Mouse (Mus musculus) left cerebral cortex, adult 9 months (tissue): ENCODE measurements around the gene Pnkd.
A peak's percentile ranks its signal among the peaks of the same experiment; 100 is the strongest.
"Not testable (repeated sequence)": the region's sequence is repeated elsewhere in the genome, so short reads cannot be mapped to it uniquely, and the experiment has no call there.

Source experiments
- DNase-seq, 2 experiments: peaks; one replicate each; pipeline ENCODE4 v3.0.0; 2022; ENCODE audit warnings: low spot score in 2 of 2

The Pnkd gene

DNA sequence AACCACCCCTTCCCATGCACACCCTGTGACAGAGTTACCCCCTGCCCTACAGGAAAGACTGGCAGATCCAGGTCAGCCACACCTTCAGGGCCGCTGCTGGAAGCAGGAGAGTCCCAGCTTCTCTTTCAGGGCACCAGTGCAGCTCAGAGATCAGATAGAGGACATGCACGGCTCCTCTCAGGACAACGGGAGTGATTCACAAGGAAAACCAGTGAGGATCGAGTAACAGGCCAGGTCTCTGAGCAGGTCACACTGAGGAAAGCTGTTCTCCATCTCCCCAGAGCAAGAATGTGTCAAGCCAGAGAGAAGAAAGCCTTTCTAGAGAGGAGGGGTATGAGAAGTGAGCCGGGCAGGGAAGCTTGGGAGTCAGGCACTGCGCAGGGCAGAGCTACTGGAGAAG, 11.7 kb downstream of the Pnkd start:
- no peak for DNase-seq

DNA sequence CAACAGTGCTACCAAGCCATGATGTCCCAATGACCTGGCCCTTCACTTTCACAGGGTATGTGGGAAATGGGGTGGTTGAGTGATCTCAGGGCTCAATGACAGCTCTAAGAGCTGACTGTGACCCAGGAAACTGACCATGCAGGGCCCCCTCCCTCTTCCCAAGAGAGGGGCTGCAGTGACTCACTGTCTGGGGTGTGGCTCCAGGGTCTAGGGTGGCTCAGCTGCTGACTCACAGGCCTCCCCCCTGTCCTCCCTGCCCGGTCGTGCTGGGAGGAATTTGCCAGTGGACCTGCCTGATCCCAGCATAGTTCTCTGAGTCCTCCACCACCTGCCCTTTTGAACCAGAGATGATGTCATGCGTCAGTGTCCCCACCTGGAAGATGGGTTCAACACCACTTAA, 12.5 kb downstream of the Pnkd start:
- DNase-seq, result no peak

DNA sequence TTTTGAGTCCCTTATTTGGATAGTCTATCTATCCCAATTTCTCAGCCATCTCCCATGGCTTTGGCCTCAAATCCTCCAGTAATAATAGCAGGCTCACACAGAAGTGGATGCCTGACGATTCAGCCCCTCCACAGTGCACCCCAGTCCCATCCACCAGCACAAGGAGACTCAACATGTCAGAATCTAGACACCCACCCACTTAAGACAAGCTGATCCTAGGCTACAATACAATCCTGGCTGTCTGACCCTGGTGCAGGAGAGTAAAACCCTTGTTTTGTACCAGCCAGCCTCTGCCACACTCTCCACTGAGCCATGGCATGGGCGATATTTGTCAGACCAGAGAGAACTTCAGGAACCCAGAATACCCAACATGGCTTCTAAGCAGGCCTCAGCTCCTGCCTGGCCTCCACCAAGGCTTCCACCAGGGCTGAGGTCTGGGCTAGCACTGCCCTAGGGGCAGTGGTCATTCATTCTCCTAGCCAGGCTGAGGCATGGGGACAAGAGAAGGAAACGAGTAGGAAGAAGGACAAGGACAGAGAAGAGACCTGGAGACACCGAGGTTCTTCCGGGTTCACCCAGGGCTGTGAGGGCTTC, 13.5 kb downstream of the Pnkd start:
- DNase-seq, result no peak

DNA sequence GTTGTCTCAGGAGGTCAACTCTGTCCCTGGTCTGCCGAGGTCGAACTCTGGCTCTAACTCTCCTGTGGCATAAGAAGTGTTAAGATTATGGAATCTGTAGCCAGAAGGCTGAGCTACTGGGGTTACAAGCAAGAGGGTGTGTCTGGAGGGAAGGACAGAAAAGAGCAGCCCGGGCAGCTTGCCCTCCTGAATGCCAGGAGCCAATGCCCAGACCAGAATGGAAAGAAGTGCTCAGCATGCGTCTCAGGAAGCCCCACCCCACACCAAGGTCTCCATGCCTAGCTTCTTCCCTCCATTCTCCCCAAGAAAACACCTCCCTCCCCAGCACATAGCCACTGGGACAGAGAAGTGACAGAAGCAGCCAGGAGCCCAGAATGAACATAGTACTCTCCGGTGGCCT, 14.3 kb downstream of the Pnkd start:
- DNase-seq, result no peak

DNA sequence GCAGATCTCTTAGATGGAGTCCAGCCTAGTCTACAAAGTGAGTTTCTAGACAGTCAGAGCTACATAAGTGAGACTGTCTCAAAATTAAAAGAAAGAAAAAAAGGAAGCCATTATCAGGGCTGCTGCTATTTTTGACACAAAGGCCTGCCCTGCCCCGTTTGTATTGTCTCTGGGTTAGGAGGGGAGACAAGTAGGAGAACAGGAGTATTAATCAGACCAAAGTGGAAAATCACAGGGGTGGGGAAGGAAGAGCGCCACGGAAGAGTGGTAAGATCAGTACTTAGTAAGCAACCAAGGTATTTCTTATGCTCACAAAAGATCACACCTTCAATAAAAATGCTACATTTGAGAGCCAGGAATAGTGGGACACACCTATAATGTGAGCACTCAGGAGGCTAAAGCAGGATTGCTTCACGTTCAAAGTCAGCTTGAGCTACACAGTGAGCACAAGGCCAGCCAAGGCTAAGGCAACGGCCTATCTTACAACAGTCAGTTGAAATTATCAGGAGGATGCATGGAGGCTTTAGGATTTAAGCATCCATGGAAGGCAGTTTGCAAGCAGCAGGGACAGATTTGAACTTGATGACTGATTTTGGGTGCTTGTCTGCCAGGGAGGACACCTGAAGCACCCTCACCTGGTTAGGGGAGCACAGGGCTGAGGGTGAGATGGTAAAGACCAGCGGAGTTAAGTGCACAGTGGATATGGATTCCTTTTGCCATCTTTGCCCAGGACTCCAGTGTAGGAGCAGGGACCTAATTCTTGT, 15.8 kb downstream of the Pnkd start:
- DNase-seq, result no peak

DNA sequence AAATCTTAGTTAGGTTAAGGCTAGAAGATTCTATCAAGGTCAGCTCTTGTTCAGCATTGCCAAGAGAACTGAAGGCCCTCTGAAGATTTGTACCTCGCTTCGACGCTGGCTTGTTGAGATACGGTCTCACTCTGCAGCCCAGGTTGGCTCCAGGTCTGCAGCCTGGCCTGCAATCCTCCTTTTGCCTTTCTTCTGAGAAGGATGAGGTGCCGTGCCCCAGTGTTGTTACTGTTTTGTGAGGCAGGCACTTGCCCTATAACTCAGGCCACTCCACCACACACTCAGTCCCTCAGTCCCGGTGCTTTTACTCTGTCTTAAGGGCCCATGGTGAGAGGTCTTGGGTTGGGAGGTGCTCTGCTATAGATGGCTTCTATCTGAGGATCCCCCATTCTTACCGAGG, 17.5 kb downstream of the Pnkd start:
- no peak for DNase-seq

DNA sequence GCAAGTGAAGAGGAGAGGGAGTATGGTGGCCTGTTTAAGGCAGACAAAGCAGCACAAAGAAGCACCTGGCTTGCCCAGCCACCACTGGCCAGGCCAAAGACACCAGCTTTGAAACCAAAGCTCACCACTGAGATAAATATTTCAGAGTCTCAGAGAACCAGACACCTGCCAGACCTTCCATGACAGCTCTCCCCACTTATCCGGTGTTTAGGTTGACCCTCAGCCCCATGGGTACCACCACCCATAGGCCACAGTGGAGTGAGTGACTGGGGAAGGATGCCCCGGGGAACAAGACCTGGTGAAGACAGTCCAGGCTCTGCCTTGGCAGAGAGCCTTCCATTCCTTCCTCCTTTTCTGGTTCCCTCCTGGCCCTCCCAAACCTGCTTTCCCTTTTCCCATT, 18.1 kb downstream of the Pnkd start:
- DNase-seq, result no peak

DNA sequence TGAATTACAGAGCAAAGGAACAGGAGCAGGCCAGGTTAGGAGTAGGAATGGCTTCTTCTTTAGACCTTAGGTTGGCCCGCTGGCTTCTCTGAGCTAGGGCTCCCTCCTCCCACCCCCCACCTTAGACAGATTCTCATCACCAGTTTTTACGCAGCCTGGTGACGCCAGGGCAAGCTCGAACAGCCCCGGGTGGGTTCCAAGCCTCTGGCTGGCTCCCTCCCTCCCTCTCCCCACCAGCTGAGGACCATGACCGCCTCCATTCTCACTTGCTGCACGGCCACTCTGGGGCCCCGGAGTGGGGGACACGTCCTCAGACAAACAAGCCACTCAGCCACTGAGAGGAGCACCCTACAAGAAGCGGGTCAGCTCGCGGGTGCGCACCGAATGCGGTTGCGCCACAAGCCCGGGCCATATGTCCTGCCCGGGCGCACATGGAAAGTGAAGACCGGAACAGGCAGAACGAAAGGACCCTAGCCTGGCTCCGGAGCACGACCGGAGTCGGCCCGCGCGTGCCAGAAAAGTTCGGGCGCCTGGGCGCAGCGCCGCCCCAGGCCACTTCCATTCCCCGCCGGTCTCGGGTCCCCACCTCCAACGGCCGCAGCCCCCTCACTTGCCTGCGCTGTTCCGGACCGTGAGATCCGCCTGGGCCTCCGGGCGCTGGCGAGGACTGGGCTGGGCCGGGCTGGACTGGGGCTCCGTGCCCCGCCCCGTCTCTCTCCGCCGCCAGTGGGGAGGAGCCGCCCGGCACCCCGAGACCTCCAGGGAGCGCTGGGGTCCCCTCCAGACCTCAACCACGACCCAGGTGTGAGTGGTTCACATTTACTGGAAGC, 19.0 kb downstream of the Pnkd start:
- DNase-seq, result no peak

DNA sequence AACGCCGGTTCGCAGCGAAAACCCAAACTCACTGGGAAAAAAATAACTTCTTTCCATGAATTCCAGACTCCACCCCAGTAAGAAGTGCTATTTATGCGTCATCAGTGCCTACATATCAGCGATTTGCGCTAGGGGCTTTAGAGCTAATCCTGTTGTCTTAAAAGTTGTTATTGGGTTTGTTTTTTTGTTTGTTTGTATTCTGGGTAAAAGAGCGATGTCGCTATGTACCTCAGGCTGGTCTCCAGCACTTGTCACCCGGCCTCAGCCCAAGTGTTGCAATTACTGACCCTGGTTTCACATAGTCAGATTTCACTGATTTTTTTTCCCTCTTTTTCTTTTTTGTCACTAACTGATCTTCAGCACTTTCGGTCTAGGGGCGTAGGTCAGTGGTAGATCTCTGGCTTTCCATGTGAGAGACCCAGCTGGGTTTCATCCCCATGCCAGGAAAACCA, 19.6 kb downstream of the Pnkd start:
- no peak for DNase-seq

DNA sequence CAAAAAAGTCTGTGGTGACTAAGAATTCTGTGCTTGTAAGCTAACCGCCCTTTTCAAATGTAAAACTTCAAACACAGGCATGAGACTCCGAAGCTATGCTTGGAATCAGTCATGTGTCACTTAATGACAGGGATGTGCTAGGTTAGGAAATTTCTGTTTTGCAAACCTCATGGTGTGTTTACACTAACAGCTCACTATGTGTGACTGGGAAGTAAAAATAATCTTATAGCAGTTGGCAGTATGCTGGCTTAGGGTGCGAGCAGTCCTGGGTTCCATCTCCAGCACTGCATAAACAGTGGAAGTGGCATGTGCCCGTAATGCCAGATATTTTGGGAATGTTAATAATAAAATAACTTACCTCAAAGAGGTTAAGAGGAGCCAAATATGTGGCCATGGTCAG, 20.2 kb downstream of the Pnkd start:
- no peak for DNase-seq

DNA sequence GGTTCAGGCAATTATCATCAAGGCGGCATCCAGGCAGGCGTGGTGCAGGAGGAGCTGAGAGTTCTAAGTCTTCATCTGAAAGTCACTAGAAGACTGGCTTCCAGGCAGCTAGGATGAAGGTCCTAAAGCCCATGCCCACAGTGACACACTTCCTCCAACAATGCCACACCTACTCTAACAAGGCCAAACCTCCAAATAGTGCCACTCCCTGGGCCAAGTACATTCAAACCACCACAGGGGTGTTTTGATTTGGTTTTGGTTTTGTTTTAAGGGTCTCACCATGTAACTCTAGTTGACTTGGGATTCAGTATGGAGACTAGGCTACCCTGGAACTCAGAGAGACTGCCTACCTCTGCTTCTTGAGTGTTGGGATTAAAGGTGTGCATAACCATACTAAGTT, 20.8 kb downstream of the Pnkd start, which contains the start of gene Tmbim1:
Gene Tmbim1, minus strand, starts transcription at position 101 of the 400 bp plus-strand sequence.
- no peak for DNase-seq

DNA sequence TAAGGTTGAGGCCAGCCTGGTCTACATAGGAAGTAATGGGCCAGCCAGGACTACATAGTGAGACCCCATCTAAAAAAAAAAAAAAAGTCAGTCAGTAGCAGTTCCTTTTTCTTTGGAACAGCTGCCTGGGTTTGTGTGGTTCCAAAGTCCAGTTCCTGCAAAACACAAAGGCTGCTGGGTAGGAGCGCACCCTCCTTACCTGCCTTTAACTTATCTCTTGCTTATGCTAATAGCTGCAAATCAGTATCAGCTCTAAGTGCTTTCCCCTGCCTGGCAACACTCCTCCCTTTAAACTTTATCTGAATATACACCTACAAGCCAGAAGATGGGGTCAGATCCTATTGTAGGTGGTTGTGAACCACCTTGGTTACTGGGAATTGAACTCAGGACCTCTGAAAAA, 22.4 kb downstream of the Pnkd start:
- no peak for DNase-seq

DNA sequence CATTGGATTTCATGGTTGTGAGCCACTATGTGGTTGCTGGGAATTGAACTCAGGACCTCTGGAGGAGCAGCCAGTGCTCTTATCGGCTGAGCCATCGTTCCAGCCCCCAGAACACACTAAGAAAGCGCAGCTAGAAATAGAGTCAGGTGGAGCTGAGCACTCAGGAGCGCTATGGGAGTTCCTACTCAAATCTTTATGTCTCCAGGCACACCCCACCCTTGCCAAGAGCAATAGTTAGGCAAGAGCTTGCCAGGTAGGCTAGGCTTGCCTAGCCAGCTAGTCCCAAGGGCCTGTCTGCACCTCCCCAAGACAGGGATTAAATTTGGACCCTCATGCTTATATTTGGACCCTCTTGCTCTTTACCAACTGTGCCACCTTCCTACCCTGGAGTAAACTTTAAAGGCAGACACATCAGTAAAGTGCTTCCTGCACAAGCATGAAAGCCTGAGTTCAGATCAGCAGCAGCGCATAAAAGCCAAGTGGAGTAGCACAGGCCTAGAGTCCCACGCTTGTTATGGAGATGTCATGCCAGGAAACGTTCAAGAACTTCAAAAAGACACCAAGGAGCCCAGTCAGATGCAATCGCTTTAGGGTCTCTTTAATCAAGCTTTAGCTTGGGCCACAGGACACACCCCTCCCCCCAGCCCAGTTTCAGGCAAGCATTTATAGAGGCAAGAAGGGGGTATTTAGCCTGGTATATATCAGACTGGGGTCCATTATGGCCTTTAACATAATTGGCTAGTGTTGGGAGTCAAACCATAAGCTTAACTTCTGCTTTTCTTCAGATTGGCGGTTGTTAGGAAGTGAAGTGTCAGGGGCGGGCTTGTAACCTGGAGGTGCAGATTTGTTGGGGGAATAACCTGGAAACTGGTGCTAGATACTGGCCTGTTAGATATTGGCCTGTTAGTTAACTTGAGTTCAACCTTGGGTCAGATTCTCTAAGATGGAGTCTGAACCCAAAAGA, 23.6 kb downstream of the Pnkd start:
- DNase-seq, result no peak

DNA sequence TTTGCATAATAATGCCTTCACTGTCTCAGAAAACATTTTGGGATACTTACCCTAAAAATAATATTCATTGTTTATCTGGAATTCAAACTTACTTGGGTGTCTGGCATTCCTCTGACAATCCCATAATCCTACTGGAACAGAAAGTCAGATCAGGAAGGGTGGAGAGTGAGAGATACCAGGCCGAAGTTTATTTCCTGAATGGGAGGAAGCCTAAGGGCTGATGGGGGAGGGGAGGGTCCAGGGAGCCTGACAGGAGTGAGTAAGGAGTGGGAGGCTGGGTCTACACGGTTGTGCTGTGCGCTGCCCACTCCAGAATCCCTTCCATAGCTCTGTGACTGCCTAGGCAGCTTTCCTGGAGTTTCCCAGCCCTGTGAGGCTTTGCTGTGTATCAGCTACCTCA, 25.0 kb downstream of the Pnkd start:
- no peak for DNase-seq

DNA sequence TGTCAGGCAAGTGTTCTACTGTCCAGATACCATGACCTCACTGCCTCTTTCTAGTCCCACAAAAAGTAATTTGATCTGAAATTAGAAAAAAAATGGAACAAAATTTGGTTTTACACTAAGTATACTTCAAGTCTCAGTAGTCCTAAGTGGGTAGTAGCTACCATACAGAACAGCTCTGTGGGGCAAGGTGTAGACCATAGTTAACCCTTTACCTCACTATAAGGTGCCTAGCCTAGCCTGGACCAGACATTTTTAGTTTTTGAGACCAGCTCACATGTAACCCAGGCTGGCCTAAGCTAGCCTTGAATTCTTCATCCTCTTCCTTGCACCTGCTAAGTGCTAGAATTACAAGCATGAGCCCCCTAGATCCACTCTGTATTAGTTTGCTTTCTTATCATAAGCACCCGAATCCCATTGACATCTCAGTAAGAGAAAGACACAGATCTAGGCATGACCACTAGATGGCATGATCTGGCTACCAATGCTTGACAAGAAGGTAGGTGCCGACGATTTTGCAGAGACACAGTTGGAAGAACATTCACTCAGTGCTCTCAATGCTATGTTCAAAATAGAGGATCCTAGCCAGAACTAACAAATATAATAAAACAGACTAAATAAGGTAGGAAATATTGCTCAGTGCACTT, 28.4 kb downstream of the Pnkd start:
- peak in 1 of 2 experiments; percentile 86 for DNase-seq

DNA sequence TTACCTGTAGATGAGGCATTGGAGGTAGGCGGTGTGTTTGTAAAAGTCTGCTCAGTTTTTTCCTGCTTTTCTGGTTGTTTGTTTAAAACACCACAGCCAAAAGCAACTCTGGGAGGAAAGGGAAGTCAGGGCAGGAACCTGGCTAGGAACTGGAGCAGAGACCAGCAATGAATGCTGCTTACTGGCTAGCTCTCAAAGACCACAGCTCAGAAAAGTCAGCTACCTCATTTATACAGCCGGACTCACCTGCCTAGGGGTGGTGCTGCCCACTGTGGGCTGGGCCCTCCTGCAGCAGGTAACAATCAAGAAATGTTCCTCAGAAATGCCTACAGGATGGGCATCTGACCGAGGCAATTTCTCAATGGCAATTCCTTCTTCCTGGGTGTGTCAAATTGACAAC, 30.1 kb downstream of the Pnkd start:
- DNase-seq, result no peak

DNA sequence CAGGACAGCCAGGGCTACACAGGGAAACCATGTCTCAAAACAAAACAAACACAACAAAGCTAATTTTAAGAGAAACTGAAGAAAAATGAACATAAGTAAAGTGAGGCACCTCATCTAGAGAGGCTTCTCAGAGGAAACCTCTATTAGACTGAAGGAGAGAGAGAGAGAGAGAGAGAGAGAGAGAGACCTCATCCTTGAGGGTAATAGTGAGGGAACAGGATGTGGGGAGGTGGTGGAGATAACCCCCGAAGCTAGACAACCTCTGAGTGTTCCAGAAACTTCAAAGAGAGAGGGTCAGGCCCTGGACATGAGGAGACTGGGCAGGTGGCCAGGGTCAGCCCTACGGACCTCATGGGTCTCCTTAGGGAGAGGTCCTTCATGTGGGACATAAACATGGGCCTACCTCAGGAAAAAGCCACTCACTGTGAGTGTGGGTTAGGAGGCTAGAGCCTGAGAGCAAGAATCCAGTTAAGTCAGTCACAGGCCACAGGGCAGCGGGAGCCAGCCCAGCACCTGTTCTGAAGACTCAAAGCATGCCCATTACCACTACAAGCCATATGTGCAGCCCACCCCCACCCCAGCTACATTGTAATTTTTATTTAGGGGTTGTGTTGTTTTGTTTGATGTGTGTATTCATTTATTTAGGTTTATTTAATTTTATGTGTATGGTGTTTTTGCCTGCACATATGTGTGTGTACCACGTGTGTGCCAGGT, 31.5 kb downstream of the Pnkd start:
- no peak for DNase-seq

DNA sequence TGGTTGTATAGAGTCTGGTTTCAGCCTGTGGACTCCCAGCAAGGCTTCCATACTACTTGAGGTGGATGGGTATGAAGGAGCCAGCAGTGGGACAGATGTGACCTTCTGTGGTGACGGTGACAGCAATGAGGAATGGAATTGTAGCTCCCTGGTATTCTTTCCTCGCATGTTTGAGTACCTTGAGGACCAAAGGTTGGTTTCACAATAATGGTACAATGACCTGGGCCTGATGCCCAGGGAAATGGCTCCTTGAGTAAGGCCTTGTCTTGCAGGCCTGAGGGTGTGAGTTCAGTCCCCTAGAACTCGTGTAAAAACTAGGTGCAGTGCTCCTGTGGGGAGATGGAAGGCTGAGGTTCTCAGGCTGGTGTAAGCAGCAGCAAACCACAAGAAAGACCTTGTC, 34.0 kb downstream of the Pnkd start:
- DNase-seq, result no peak

DNA sequence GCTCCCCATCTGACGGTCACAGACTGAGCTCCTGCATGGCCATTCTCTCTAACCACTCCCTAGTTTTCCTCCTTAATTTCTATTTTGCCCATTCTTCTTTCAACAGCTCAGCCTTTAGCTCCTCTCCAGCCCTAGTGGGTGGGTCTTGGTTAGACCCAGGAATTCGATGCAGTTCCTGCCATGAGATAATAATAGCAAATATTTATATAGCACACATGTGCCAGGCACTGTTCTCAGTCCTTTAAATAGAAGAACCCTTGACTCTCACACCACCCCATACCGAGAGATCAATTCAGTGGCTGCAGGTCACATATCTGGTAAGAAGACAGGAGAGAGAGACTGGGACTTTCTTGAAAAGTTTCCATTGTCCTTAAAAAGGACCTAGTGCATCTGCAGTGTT, 36.7 kb downstream of the Pnkd start:
- no peak for DNase-seq

DNA sequence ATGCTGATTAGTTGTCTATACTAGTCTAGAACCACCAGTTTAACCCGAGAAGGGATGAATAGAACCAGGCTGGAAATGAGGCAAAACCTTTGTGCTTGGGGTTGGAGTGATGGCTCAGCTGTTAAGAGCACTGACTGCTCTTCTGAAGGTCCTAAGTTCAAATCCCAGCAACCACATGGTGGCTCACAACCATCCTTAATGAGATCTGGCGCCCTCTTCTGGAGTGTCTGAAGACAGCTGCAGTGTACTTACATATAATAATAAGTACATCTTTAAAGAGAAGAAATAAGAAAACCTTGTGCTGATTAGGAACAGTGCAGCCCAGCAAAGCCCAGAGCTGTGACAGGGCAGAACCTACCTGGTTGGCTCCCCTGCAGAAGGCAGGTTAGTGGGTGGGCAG, 42.2 kb downstream of the Pnkd start:
- not testable (repeated sequence) for DNase-seq
